Mouse (Mus musculus) midbrain, postnatal 0 days (tissue): ENCODE measurements around the gene Gpr4. TPM values are rescaled to one million over a fixed set of nuclear protein-coding genes. Genes with fewer than 3 reads are reported as not detected.
A peak's percentile ranks its signal among the peaks of the same experiment; 100 is the strongest.

Source experiments
- ATAC-seq: fragments of 200-750 bp; cut with Nextera tagmentation; 2 replicates; pipeline ENCODE4 v1.8.0; 2017; ENCODE audit warnings: moderate number of reproducible peaks, mild to moderate bottlenecking, moderate TSS enrichment, moderate library complexity; ENCODE audit not compliant: low FRiP score
- DNase-seq: peaks from one replicate; pipeline ENCODE4 v3.0.0-alpha.2; 2015; ENCODE audit warnings: low spot score
- H3K27ac ChIP-seq: fragments of 300-500 bp; sonication (generic); 2 replicates; pipeline ENCODE4 v1.5.1; 2014; ENCODE audit warnings: low read depth, mild to moderate bottlenecking, low read length, mixed read lengths
- H3K27me3 ChIP-seq: fragments of 300-500 bp; sonication (generic); 2 replicates; pipeline ENCODE4 v1.6.1; 2014; ENCODE audit warnings: low read length, control low read depth, mixed read lengths; ENCODE audit not compliant: insufficient read depth
- H3K36me3 ChIP-seq: fragments of 300-500 bp; sonication (generic); 2 replicates; pipeline ENCODE4 v1.6.1; 2014; ENCODE audit warnings: low read length, control low read depth, mixed read lengths; ENCODE audit not compliant: insufficient read depth
- H3K4me1 ChIP-seq: fragments of 300-500 bp; sonication (generic); 2 replicates; pipeline ENCODE4 v1.6.1; 2014; ENCODE audit warnings: mild to moderate bottlenecking, control low read depth, antibody characterized with exemption, low read length, mixed read lengths; ENCODE audit not compliant: insufficient read depth
- H3K4me2 ChIP-seq: fragments of 300-500 bp; sonication (generic); 2 replicates; pipeline ENCODE4 v1.6.1; 2014; ENCODE audit warnings: low read depth, mild to moderate bottlenecking, low read length, mixed read lengths; ENCODE audit not compliant: poor library complexity, severe bottlenecking
- H3K4me3 ChIP-seq: fragments of 300-500 bp; sonication (generic); 2 replicates; pipeline ENCODE4 v1.5.1; 2014; ENCODE audit warnings: low read depth, mild to moderate bottlenecking, low read length, moderate library complexity
- H3K9ac ChIP-seq: fragments of 300-500 bp; sonication (generic); replicated peaks from 2 replicates; pipeline ENCODE4 v1.6.1; 2014; ENCODE audit warnings: mild to moderate bottlenecking, low read length, moderate library complexity, mixed read lengths; ENCODE audit not compliant: poor library complexity, severe bottlenecking
- H3K9me3 ChIP-seq: fragments of 300-500 bp; sonication (generic); 2 replicates; pipeline ENCODE4 v1.6.1; 2016; ENCODE audit warnings: low read length, control low read depth
- CTCF ChIP-seq: IDR thresholded peaks from 2 replicates; pipeline ENCODE4 v1.5.1; 2016; ENCODE audit warnings: antibody characterized with exemption, mild to moderate bottlenecking
- WGBS: fragments of 180-500 bp; shearing (Covaris S2); extraction: QIAGEN DNeasy Blood & Tissue Kit; methylation state at CpG from one replicate; pipeline ENCODE4 v1.1.7; 2014; 5-methylcytosine and 5-hydroxymethylcytosine counted together
- polyA plus RNA-seq: library from polyadenylated mRNA; unstranded; fragments of >200 nt; fragmentation: Nextera tagmentation; extraction: Ambion mirVana; gene quantifications from 2 replicates; pipeline ENCODE4 v1.2.1, GENCODE M21; 2015
- total RNA-seq: library from RNA; depleted of rRNA; stranded (reverse); fragments of >200 nt; gene quantifications from 2 replicates; pipeline ENCODE4 v1.2.3, GENCODE M21; 2014

The Gpr4 gene
- total and polyA plus RNA-seq, 2 experiments from 2014 or later, result 4.7 to 6.2 TPM

DNA sequence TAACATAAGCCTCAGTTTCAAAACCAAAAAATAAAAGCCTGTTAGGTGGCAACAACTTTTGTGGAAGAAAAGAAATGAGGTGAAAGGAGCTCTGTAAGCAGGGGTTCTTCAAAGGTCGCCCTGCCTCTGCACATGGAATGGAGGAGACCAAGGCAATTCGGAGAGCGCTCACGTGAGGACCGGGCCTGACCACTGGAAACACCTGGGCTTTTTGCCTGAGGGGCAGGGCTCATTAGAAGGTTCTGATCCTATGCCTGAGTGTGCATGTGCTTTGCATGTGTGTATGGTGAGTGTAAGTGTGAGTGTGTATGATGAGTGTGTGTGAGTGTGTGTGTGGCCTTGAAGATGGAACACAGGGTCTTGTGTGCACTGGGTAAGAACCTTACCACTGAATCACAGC is 18.6 kb downstream of the Gpr4 start:
- no peak overlapping the region for H3K4me2 ChIP-seq
- H3K27ac ChIP-seq, result no peak overlapping the region
- TF ChIP-seq CTCF, result no peak
- no peak overlapping the region for H3K9ac ChIP-seq
- no peak overlapping the region for H3K4me3 ChIP-seq
- H3K9me3 ChIP-seq, result no peaks in the 10 kb centered on the region
- H3K36me3 ChIP-seq, result no peaks in the 10 kb centered on the region; the same call in 1 of the 2 replicates
- H3K27me3 ChIP-seq, result no peaks in the 10 kb centered on the region
- DNase-seq (no peak), ATAC-seq (no peak)
- 98% methylated on average over 5 of the region's 5 CpGs for WGBS
- peaks cover 11% of the 10 kb centered on the region for H3K4me1 ChIP-seq

DNA sequence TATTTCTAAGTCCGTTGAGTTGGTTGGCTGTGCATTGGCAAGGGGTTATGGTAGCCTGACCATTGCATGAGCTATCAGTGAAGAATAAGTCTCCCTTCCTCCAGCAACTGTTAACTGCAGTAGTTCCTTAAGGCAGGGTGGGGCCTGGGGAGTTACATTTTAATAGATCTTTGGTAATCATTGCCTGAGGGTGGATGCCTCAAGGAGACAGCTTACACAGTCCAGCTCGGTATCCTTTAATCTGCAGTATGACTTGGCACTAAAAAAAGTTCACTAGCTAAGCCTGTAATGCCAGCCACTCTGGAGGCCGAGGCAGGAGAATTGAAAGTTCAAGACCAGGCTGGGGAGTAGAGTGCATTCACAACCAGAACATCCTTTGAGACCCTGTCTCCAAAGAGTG is 19.5 kb downstream of the Gpr4 start:
- DNase-seq (no peak), ATAC-seq (no peak)
- WGBS, result 93% methylated on average over 3 of the region's 3 CpGs
- no peak overlapping the region for H3K9ac ChIP-seq
- H3K4me3 ChIP-seq, result no peak overlapping the region
- TF ChIP-seq CTCF, result no peak
- H3K36me3 ChIP-seq, result no peaks in the 10 kb centered on the region; the same call in 1 of the 2 replicates
- no peaks in the 10 kb centered on the region for H3K27me3 ChIP-seq
- no peaks in the 10 kb centered on the region for H3K9me3 ChIP-seq
- peaks cover 8% of the 10 kb centered on the region for H3K4me1 ChIP-seq
- H3K27ac ChIP-seq, result no peak overlapping the region
- no peak overlapping the region for H3K4me2 ChIP-seq

DNA sequence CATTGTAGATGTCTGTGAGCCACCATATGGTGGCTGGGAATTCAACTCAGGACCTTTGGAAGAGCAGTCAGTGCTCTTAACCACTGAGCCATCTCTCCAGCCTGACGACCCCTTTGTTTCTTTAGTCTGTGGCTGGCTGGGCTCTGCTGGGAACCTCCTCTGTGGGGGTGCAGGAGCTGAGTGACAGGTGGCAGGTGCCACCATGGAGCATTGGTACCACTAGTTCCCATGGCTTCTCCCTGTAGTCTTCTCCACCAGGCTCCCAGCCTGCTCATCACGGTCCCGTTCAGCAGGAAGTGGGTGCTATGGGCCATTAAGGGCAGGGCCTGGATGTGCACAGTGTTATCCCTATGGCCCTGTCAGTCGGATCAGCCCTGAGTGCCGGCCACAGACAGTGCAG is 22.3 kb downstream of the Gpr4 start:
- no peak overlapping the region for H3K4me2 ChIP-seq
- H3K9ac ChIP-seq, result no peak overlapping the region
- H3K4me1 ChIP-seq, result peaks cover under 1% of the 10 kb centered on the region; the same call in 1 of the 2 replicates
- WGBS, result 76% methylated on average over 5 of the region's 5 CpGs
- no peaks in the 10 kb centered on the region for H3K27me3 ChIP-seq
- H3K36me3 ChIP-seq, result no peaks in the 10 kb centered on the region; the same call in 1 of the 2 replicates
- no peaks in the 10 kb centered on the region for H3K9me3 ChIP-seq
- H3K27ac ChIP-seq, result no peak overlapping the region
- no peak for TF ChIP-seq CTCF
- ATAC-seq, result no peak
- H3K4me3 ChIP-seq, result no peak overlapping the region
- no peak for DNase-seq

DNA sequence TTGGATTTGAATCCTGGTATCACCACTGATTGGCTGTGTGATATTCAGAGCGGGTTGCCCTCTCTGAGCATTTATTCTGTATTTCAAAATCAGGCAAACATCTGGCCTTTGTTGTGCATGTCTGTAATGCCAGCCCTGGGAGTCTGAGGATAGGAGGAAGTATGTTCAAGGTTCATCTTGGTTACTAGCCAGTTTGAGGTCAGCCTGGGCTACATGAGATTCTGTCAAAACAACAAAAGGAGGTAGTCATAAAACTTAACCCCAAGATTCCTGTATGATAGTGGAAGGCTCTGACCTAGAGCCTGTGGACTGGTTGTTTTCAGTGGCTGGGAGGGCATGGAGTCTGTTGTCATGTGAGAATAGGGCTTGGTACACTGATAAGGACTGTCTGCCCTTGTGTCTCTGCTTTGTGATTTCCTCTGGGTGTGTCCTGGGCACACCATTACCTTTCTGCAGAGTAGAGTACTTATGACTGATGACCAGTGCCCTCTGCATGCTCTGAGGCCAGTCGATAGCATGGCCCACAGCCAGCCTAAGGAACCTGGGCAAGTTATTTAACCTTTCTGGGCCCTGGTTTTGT is 22.8 kb downstream of the Gpr4 start:
- WGBS, result 94% methylated on average over 2 of the region's 2 CpGs
- no peaks in the 10 kb centered on the region; the same call in 1 of the 2 replicates for H3K36me3 ChIP-seq
- H3K9ac ChIP-seq, result no peak overlapping the region
- H3K4me2 ChIP-seq, result no peak overlapping the region
- ATAC-seq, result no peak
- no peak for TF ChIP-seq CTCF
- no peak overlapping the region for H3K4me3 ChIP-seq
- no peaks in the 10 kb centered on the region for H3K9me3 ChIP-seq
- no peaks in the 10 kb centered on the region for H3K27me3 ChIP-seq
- no peak for DNase-seq
- no peaks in the 10 kb centered on the region for H3K4me1 ChIP-seq
- no peak overlapping the region for H3K27ac ChIP-seq

DNA sequence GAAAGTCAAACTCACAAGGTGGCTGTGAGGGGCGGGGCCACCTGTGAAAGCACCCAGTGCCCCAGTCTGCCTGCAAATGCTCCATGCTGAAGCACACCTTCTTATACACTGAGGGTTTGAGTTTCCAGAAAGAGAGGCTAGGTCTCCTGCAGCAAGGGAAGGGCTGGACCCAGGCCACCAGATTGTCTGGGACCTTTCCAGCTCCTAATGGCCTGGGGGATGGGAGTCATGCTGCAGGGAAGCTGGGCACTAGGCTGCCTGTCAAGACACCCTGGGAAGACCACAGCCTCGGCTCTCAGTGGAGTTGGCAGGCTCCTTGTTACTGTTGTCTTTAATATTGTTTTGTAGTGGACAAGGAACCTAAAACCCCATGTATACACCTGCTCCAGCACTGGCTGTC is 24.1 kb downstream of the Gpr4 start:
- DNase-seq (peak; percentile 27), ATAC-seq (no peak)
- Histone ChIP-seq H3K9me3 (no peaks in the 10 kb centered on the region), H3K4me3 (no peak overlapping the region), H3K4me1 (no peaks in the 10 kb centered on the region), H3K27me3 (no peaks in the 10 kb centered on the region), H3K36me3 (no peaks in the 10 kb centered on the region; the same call in 1 of the 2 replicates), H3K27ac (no peak overlapping the region), H3K4me2 (no peak overlapping the region), H3K9ac (no peak overlapping the region; the same call in 1 of the 2 replicates)
- 73% methylated on average over 2 of the region's 2 CpGs for WGBS
- TF ChIP-seq CTCF, result no peak

DNA sequence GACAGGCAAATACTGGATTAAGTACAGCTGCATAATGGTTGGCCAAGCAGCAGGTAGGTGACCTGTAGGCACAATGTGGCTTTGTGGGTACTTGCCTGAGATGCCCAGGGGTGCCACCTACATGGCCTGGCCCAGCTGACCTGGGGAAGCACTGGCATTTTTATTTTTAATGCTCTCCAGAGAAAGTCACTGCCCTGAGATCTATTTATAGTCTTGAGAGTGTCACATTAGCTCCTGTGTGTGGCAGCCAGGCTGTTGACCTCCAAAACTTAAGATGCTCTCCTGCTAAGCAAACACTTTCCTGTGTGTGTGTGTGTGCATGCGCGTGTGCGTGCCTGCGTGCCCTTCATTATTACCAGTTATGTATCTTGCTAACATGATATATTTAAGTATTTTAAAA is 26.0 kb downstream of the Gpr4 start:
- no peak for DNase-seq
- 98% methylated on average over 4 of the region's 4 CpGs for WGBS
- Histone ChIP-seq H3K27me3 (no peaks in the 10 kb centered on the region), H3K9ac (no peak overlapping the region; the same call in 1 of the 2 replicates), H3K4me1 (no peaks in the 10 kb centered on the region), H3K36me3 (no peaks in the 10 kb centered on the region; the same call in 1 of the 2 replicates), H3K9me3 (no peaks in the 10 kb centered on the region), H3K4me2 (no peak overlapping the region), H3K4me3 (no peak overlapping the region), H3K27ac (no peak overlapping the region)
- no peak for TF ChIP-seq CTCF
- no peak for ATAC-seq
